Mouse (Mus musculus): ENCODE results near the gene Nfkbia.

DNA sequence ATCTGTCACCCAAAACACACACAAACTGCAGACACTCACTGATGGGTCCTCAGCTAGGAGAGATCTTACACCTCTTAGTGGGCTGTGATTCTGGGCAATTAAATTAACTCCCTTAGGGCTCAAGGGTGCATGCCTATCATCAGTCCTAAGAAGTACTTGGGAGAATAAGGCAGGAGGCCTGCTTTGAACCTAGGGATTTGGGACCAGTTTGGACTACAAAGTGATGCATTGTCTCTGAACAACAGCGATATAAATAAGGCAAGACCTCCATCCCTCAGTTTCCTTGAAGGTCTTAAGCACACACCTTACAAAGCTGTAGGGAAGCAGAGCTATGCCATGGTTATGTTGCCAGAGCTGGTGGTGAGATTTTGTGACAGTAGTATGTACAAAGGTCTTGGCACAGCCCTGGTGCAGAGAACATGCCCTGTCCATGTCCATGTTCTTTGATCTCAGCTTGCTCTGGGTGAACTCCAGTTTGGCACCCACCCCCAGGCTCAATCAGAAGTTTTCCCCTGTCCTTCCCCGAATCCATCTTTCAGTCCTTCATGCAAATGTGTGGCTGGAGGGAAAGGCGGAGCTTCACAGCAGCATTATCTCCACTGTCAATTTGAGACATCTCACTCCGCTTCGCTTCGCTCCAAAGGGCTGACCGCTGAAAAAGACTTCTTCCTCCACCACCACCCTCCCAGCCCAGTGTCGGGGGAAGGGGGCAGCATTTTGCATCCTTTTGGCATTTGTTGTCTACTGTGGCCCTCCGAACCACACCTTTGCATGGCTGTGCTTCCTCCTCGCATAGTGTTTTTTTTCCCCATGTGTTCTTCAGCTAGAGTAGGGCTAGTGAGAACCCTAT, 24.9 kb downstream of the Nfkbia start:
- no peak for TF ChIP-seq GATA1 (IDR thresholded peaks at IDR 0.05; ENCODE audit: low read length)
- no peak for TF ChIP-seq TAL1 (IDR thresholded peaks at IDR 0.05; ENCODE audit: low read length)
